Mouse (Mus musculus): ENCODE results near the gene Cd47. TPM values are rescaled to one million over a fixed set of nuclear protein-coding genes. Genes with fewer than 3 reads are reported as not detected.

Cd47 gene
- polyA plus RNA-seq (2015; fragmentation: Illumina TruSeq; extraction: RNeasy Lipid Tissue Mini Kit (QIAGEN cat#74804); ENCODE audit: insufficient read depth, low read depth, low replicate concordance), result 16.1 TPM

GRCm38 (mm10) chr16:49799597-49800561 lies at the start of gene Cd47:
TSS of gene Cd47 (plus strand) at chr16:49800533.

Other genes with a start within 250 kb of the Cd47 start
- gene Ift57, start 101.3 kb upstream of the Cd47 start, polyA plus RNA-seq (2015; fragmentation: Illumina TruSeq; extraction: RNeasy Lipid Tissue Mini Kit (QIAGEN cat#74804); ENCODE audit: insufficient read depth, low read depth, low replicate concordance), result 5.8 TPM

All from pancreas, adult 10 weeks (tissue).